Mouse (Mus musculus) ES-E14 (cell line): ENCODE data around the gene Olfr474.

ENCODE experiments used
- MAFK ChIP-seq: IDR thresholded peaks from 2 replicates; pipeline ENCODE4 v1.6.1; 2014; ENCODE audit warnings: mild to moderate bottlenecking, low read depth, low read length, inconsistent platforms; ENCODE audit not compliant: insufficient read depth
- ZC3H11A ChIP-seq: IDR thresholded peaks from 2 replicates; pipeline ENCODE4 v1.6.1; 2012; ENCODE audit warnings: low read depth, mild to moderate bottlenecking, inconsistent platforms, low read length, borderline replicate concordance
- ZNF384 ChIP-seq: IDR thresholded peaks from 2 replicates; pipeline ENCODE4 v1.6.1; 2012; ENCODE audit warnings: low read depth, low read length, inconsistent platforms

- TF ChIP-seq MAFK: no peak
- TF ChIP-seq ZNF384: no peak
- TF ChIP-seq ZC3H11A: no peak
Measured at GRCm38 (mm10) chr7:107930146-107930545, 24.3 kb upstream of the Olfr474 start, which contains the start of gene Olfr473.
